Mouse (Mus musculus) thymus, adult 2 months (tissue): Measurements from ENCODE around the gene Bicra. TPM values are rescaled to one million over a fixed set of nuclear protein-coding genes. Genes with fewer than 3 reads are reported as not detected.

Experiments used
- DNase-seq: peaks from one replicate; pipeline ENCODE4 v3.0.0; 2021
- H3K27ac ChIP-seq: fragments of 200-500 bp; 2 replicates; pipeline ENCODE4 v1.5.1; 2012; ENCODE audit warnings: low read length, control low read depth; ENCODE audit not compliant: control insufficient read depth, insufficient read depth
- H3K27me3 ChIP-seq: fragments of 200-500 bp; 2 replicates; pipeline ENCODE4 v1.6.1; 2012; ENCODE audit warnings: mild to moderate bottlenecking, low read length, moderate library complexity, mixed read lengths; ENCODE audit not compliant: control insufficient read depth, insufficient read depth
- H3K36me3 ChIP-seq: fragments of 200-500 bp; 2 replicates; pipeline ENCODE4 v1.6.1; 2012; ENCODE audit warnings: mild to moderate bottlenecking, low read length, moderate library complexity; ENCODE audit not compliant: control insufficient read depth, insufficient read depth
- H3K4me1 ChIP-seq: fragments of 200-500 bp; replicated peaks from 2 replicates; pipeline ENCODE4 v1.6.1; 2012; ENCODE audit warnings: low read length; ENCODE audit not compliant: control insufficient read depth, insufficient read depth
- H3K4me3 ChIP-seq: fragments of 200-500 bp; 2 replicates; pipeline ENCODE4 v1.5.1; 2012; ENCODE audit warnings: mild to moderate bottlenecking, low read length, control low read depth, moderate library complexity; ENCODE audit not compliant: control insufficient read depth, insufficient read depth
- CTCF ChIP-seq: fragments of 200-500 bp; IDR thresholded peaks from 2 replicates; pipeline ENCODE4 v1.5.1; 2012; ENCODE audit warnings: mild to moderate bottlenecking, control low read depth, low read length, moderate library complexity, borderline replicate concordance; ENCODE audit not compliant: control insufficient read depth, poor library complexity, insufficient read depth; ENCODE audit errors: extremely low read depth
- POLR2A ChIP-seq: fragments of 200-500 bp; IDR thresholded peaks from 2 replicates; pipeline ENCODE4 v1.6.1; 2012; ENCODE audit warnings: mild to moderate bottlenecking, low read length, control low read depth, moderate library complexity; ENCODE audit not compliant: control insufficient read depth, poor library complexity, insufficient read depth; ENCODE audit errors: extremely low read depth
- WGBS: fragments of 180-500 bp; shearing (Covaris S2); methylation state at CpG from one replicate; pipeline ENCODE4 v1.1.7; 2018; 5-methylcytosine and 5-hydroxymethylcytosine counted together
- polyA plus RNA-seq: library from polyadenylated mRNA; depleted of rRNA; stranded (reverse); fragments of >200 nt; gene quantifications from 2 replicates; pipeline ENCODE4 v1.2.3, GENCODE M21; 2012

Gene Bicra
- polyA plus RNA-seq, 1 experiment = 57.0 TPM

GRCm38 (mm10) chr7:15966489-15966888, 81.2 kb downstream of the Bicra start:
- WGBS = 71% methylated on average over 3 of the region's 3 CpGs

GRCm38 (mm10) chr7:15963798-15964652, 83.7 kb downstream of the Bicra start:
- WGBS = 72% methylated on average over 32 of the region's 32 CpGs
- no peak overlapping the region for H3K4me3 ChIP-seq
- DNase-seq = no peak
- H3K27me3 ChIP-seq = no peaks in the 10 kb centered on the region
- no peak overlapping the region for H3K27ac ChIP-seq
- no peaks in the 10 kb centered on the region for H3K36me3 ChIP-seq
- no peak for TF ChIP-seq CTCF
- no peak for TF ChIP-seq POLR2A
- H3K4me1 ChIP-seq = no peaks in the 10 kb centered on the region

More at GRCm38 (mm10) chr7:15966489-15966888, 81.2 kb downstream of the Bicra start:
- H3K4me3 ChIP-seq = no peak overlapping the region
- no peak for DNase-seq
- TF ChIP-seq CTCF (no peak), POLR2A (no peak)
- H3K27ac ChIP-seq = no peak overlapping the region
- H3K27me3 ChIP-seq = no peaks in the 10 kb centered on the region
- H3K36me3 ChIP-seq = peaks cover 2% of the 10 kb centered on the region; the same call in 1 of the 2 replicates
- no peaks in the 10 kb centered on the region for H3K4me1 ChIP-seq

GRCm38 (mm10) chr7:15962311-15963288, 85.1 kb downstream of the Bicra start:
- Histone ChIP-seq H3K27ac (no peak overlapping the region), H3K36me3 (no peaks in the 10 kb centered on the region), H3K4me1 (no peaks in the 10 kb centered on the region), H3K27me3 (no peaks in the 10 kb centered on the region), H3K4me3 (no peak overlapping the region)
- WGBS = 79% methylated on average over 12 of the region's 12 CpGs
- TF ChIP-seq POLR2A = no peak
- TF ChIP-seq CTCF = no peak
- no peak for DNase-seq

GRCm38 (mm10) chr7:15961798-15962197, 85.9 kb downstream of the Bicra start:
- Histone ChIP-seq H3K27ac (no peak overlapping the region), H3K4me1 (no peaks in the 10 kb centered on the region), H3K36me3 (no peaks in the 10 kb centered on the region), H3K4me3 (no peak overlapping the region), H3K27me3 (no peaks in the 10 kb centered on the region)
- no peak for DNase-seq
- 95% methylated on average over 7 of the region's 7 CpGs for WGBS
- TF ChIP-seq CTCF (no peak), POLR2A (no peak)

- Histone ChIP-seq H3K4me3 (no peak overlapping the region), H3K4me1 (no peaks in the 10 kb centered on the region), H3K36me3 (no peaks in the 10 kb centered on the region), H3K27ac (no peak overlapping the region), H3K27me3 (no peaks in the 10 kb centered on the region)
- TF ChIP-seq POLR2A = no peak
- no peak for TF ChIP-seq CTCF
- no peak for DNase-seq
- WGBS = 71% methylated on average over 4 of the region's 4 CpGs
Measured at GRCm38 (mm10) chr7:15961239-15961638, 86.5 kb downstream of the Bicra start.

- H3K27me3 ChIP-seq = no peaks in the 10 kb centered on the region
- H3K4me3 ChIP-seq = no peak overlapping the region
- H3K27ac ChIP-seq = no peak overlapping the region
- DNase-seq = no peak
- WGBS = 88% methylated on average over 4 of the region's 4 CpGs
- no peak for TF ChIP-seq POLR2A
- no peaks in the 10 kb centered on the region for H3K4me1 ChIP-seq
- no peaks in the 10 kb centered on the region for H3K36me3 ChIP-seq
Measured at GRCm38 (mm10) chr7:15960691-15961090, 87.0 kb downstream of the Bicra start.

- no peak overlapping the region for H3K27ac ChIP-seq
- WGBS = 97% methylated on average over 5 of the region's 5 CpGs
- H3K4me1 ChIP-seq = no peaks in the 10 kb centered on the region
- H3K36me3 ChIP-seq = no peaks in the 10 kb centered on the region
- TF ChIP-seq CTCF = no peak
- no peak for DNase-seq
- H3K4me3 ChIP-seq = no peak overlapping the region
- H3K27me3 ChIP-seq = peaks cover 11% of the 10 kb centered on the region; the same call in 1 of the 2 replicates
Measured at GRCm38 (mm10) chr7:15956143-15956542, 91.6 kb downstream of the Bicra start.
